Mouse (Mus musculus) kidney, adult 2 months (tissue): ENCODE results near the gene Aspdh.

Experiments
- CTCF ChIP-seq: fragments of 200-500 bp; conservative IDR thresholded peaks from 2 replicates; pipeline ENCODE4 v1.5.1; 2011; ENCODE audit warnings: low read depth, mild to moderate bottlenecking, control low read depth, low read length, moderate library complexity, mixed read lengths; ENCODE audit not compliant: insufficient read depth, insufficient read length
- POLR2A ChIP-seq: fragments of 200-500 bp; IDR thresholded peaks from one replicate; pipeline ENCODE4 v1.6.1; 2011; ENCODE audit warnings: low read depth, low read length, control low read depth

GRCm38 (mm10) chr7:44460067-44460466, 5.1 kb upstream of the Aspdh start:
- no peak for TF ChIP-seq CTCF
- TF ChIP-seq POLR2A, result no peak
